Mouse (Mus musculus) kidney, postnatal 0 days (tissue): ENCODE results near the gene Herc2. TPM values are rescaled to one million over a fixed set of nuclear protein-coding genes. Genes with fewer than 3 reads are reported as not detected.

Experiments
- ATAC-seq: fragments of 200-750 bp; cut with Nextera tagmentation; replicated peaks from 2 replicates; pipeline ENCODE4 v1.8.0; 2017; ENCODE audit warnings: low read depth, moderate number of reproducible peaks, moderate TSS enrichment, moderate library complexity; ENCODE audit not compliant: low FRiP score
- DNase-seq: peaks from one replicate; pipeline ENCODE4 v3.0.0-alpha.2; 2016; ENCODE audit warnings: low spot score
- H3K27ac ChIP-seq: fragments of 300-500 bp; sonication (generic); 2 replicates; pipeline ENCODE4 v1.5.1; 2014; ENCODE audit warnings: mild to moderate bottlenecking
- H3K27me3 ChIP-seq: fragments of 300-500 bp; sonication (generic); 2 replicates; pipeline ENCODE4 v1.6.1; 2014; ENCODE audit warnings: low read length, mixed read lengths; ENCODE audit not compliant: insufficient read depth
- H3K36me3 ChIP-seq: fragments of 300-500 bp; sonication (generic); 2 replicates; pipeline ENCODE4 v1.6.1; 2014; ENCODE audit warnings: low read length, mixed read lengths; ENCODE audit not compliant: insufficient read depth
- H3K4me1 ChIP-seq: fragments of 300-500 bp; sonication (generic); replicated peaks from 2 replicates; pipeline ENCODE4 v1.6.1; 2014; ENCODE audit warnings: antibody characterized with exemption, low read length, mixed read lengths; ENCODE audit not compliant: insufficient read depth
- H3K4me2 ChIP-seq: fragments of 300-500 bp; sonication (generic); 2 replicates; pipeline ENCODE4 v1.6.1; 2014; ENCODE audit warnings: mild to moderate bottlenecking, low read length, moderate library complexity, mixed read lengths
- H3K4me3 ChIP-seq: fragments of 300-500 bp; sonication (generic); replicated peaks from 2 replicates; pipeline ENCODE4 v1.5.1; 2014; ENCODE audit warnings: low read depth, low read length
- H3K9ac ChIP-seq: fragments of 300-500 bp; sonication (generic); 2 replicates; pipeline ENCODE4 v1.6.1; 2014; ENCODE audit warnings: low read depth, low read length
- H3K9me3 ChIP-seq: fragments of 300-500 bp; sonication (generic); replicated peaks from 2 replicates; pipeline ENCODE4 v1.6.1; 2016; ENCODE audit warnings: low read length, inconsistent platforms, mixed read lengths
- CTCF ChIP-seq: IDR thresholded peaks from 2 replicates; pipeline ENCODE4 v1.5.1; 2016; ENCODE audit warnings: antibody characterized with exemption, low read depth, mild to moderate bottlenecking, moderate library complexity
- WGBS: fragments of 180-500 bp; shearing (Covaris S2); extraction: QIAGEN DNeasy Blood & Tissue Kit; methylation state at CpG from one replicate; pipeline ENCODE4 v1.1.7; 2014; 5-methylcytosine and 5-hydroxymethylcytosine counted together
- polyA plus RNA-seq: library from polyadenylated mRNA; unstranded; fragments of >200 nt; fragmentation: Nextera tagmentation; extraction: Ambion mirVana; gene quantifications from 2 replicates; pipeline ENCODE4 v1.2.1, GENCODE M21; 2015

The Herc2 gene
- polyA plus RNA-seq, 1 experiment from 2014 or later, result 15.6 TPM

DNA sequence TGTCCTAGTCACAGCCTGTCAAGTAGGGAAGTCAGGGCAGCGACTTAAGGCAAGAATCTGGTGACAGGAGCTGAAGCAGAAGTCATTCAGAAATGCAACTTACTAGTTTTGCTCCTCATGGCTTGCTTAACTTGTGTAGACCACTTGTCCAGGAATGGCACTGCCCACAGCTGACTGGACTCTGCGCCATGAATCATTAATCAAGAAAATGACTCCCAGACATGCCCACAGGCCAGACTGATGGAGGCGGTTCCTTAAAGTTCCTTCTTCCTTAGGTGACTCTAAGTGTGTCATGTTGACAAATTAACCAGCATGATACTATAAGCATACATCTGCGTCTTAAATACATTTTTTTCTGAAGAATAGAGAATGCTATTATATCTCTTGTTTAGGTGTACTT, 113.3 kb downstream of the Herc2 start:
- WGBS, result 73% methylated on average over 4 of the region's 4 CpGs
- ATAC-seq (no peak), DNase-seq (no peak)
- H3K4me2 ChIP-seq, result no peak overlapping the region
- no peak overlapping the region for H3K9ac ChIP-seq
- H3K4me3 ChIP-seq, result no peak overlapping the region
- no peaks in the 10 kb centered on the region for H3K27me3 ChIP-seq
- no peak overlapping the region for H3K27ac ChIP-seq
- H3K9me3 ChIP-seq, result no peaks in the 10 kb centered on the region
- TF ChIP-seq CTCF, result no peak
- H3K36me3 ChIP-seq, result peaks cover 24% of the 10 kb centered on the region; the same call in 1 of the 2 replicates
- no peaks in the 10 kb centered on the region for H3K4me1 ChIP-seq

DNA sequence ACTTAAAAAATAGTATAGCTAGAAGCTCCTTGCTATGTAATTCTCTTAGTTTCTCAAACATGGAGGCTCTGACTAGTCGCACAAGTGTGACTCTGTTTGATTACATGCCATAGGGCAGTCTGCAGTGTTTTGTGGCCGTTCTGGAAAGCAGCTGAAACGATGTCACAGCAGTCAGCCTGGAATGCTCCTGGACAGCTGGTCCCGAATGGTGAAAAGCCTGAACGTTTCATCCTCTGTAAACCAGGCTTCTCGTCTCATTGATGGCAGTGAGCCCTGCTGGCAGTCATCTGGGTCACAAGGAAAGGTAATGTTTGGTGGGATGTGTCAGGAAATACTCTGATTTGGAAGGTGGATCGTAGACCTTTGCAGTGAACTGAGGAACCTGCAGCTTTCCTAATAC, 118.7 kb downstream of the Herc2 start:
- ATAC-seq (no peak), DNase-seq (no peak)
- 71% methylated on average over 7 of the region's 7 CpGs for WGBS

DNA sequence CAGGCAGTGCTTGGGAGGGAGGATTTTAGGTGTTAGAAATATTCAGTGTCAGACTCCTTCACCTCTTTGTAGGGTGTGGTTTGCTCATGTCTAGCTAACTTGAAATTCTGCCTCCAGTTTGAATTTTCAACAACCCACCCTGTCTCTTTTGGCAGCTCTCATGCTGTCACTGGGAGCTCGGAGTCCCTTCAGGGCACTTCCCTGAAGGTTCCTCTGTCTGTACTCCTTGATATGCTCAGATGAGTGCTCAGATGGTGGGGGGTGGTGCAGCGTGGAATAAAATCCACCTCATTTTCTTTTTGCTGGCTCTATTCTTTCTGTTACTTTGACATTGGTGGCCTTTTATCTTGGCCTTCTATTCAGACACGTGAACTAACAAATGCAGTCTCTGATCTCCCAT, 127.4 kb downstream of the Herc2 start:
- no peak for TF ChIP-seq CTCF
- Histone ChIP-seq H3K4me1 (no peaks in the 10 kb centered on the region), H3K4me3 (no peak overlapping the region), H3K9ac (no peak overlapping the region), H3K27me3 (no peaks in the 10 kb centered on the region), H3K9me3 (no peaks in the 10 kb centered on the region), H3K27ac (no peak overlapping the region), H3K4me2 (no peak overlapping the region), H3K36me3 (0 out of 2 replicates have a peak, but pooled peaks cover 6% of the 10 kb centered on the region)
- 85% methylated on average over 3 of the region's 3 CpGs for WGBS
- DNase-seq (no peak), ATAC-seq (no peak)

More for the DNA sequence above, 118.7 kb downstream of the Herc2 start:
- no peaks in the 10 kb centered on the region for H3K9me3 ChIP-seq
- H3K4me1 ChIP-seq, result no peaks in the 10 kb centered on the region
- no peak overlapping the region for H3K4me2 ChIP-seq
- no peaks in the 10 kb centered on the region for H3K27me3 ChIP-seq
- no peak overlapping the region for H3K4me3 ChIP-seq
- H3K36me3 ChIP-seq, result 0 out of 2 replicates have a peak, but pooled peaks cover 8% of the 10 kb centered on the region
- H3K9ac ChIP-seq, result no peak overlapping the region
- no peak for TF ChIP-seq CTCF
- H3K27ac ChIP-seq, result no peak overlapping the region

DNA sequence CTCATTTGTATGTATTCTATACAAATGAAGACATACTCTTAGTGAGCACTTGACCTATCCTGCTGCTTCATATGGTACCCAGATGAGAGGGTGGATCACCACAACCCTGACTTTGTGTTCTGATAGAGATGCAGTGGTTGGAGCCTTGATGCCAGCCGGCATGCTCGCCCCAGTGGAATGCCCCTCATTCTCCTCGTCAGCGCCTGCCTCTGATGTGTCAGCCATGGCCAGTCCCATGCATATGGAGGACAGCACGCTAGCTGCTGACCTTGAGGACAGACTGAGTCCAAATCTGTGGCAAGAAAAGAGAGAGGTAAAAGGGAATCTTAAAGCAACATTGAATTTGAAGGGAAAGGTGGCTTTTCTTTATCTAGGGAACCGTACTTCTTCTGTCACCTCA, 141.0 kb downstream of the Herc2 start:
- WGBS, result 96% methylated on average over 6 of the region's 6 CpGs

DNA sequence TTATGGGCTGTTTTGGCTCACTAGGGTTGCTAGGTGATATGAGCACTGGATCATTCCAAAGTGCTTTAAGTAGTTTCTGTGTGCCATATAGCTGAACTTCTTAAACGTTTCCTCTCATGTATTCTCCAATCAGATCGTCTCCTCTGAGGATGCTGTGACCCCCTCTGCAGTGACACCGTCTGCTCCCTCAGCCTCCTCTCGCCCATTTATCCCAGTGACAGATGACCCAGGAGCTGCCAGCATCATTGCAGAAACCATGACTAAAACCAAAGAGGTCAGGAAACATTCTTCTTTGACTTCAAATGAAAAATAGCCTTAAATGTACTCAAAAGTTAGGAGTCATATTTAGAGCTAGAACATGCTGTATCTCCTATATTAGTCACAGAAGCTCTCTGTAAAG, 141.7 kb downstream of the Herc2 start:
- no peak for TF ChIP-seq CTCF

More for the DNA sequence above, 141.0 kb downstream of the Herc2 start:
- no peak for TF ChIP-seq CTCF
- H3K27ac ChIP-seq, result no peak overlapping the region
- no peak overlapping the region for H3K4me2 ChIP-seq
- H3K4me1 ChIP-seq, result no peaks in the 10 kb centered on the region
- no peaks in the 10 kb centered on the region for H3K9me3 ChIP-seq
- DNase-seq, result no peak
- H3K27me3 ChIP-seq, result no peaks in the 10 kb centered on the region
- H3K36me3 ChIP-seq, result peaks cover 46% of the 10 kb centered on the region
- H3K4me3 ChIP-seq, result no peak overlapping the region
- no peak overlapping the region for H3K9ac ChIP-seq
- ATAC-seq, result no peak

DNA sequence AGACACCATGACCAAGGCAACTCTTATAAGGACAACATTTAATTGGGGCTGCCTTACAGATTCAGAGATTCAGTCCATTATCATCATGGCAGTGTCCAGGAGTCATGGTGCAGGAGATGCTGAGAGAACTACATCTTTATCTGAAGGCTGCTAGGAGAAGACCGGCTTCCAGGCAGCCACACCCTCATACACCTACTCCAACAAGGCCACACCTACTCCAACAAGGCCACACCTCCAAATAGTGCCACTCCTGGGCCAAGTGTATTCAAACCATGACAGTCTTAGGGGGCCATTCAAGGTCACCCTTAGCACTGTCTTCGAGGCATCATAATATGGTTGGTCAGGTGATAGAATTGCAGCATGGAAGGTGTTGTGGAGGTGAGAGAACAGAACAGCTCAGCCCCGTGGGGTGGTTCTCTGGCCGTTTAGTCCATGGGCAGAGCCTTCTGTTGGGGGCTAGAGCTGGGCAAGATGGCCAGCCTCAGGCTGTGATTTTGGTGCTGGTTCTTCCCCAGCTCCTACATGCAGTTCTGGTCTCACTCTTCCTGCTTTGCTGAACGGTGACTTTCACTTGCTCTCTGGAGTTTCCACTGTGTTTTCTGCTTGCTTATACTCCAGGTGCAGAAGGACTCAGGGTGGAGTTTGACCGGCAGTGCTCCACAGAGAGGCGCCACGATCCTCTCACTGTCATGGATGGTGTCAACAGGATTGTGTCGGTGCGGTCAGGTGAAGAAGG, 151.7 kb downstream of the Herc2 start:
- peaks cover 47% of the 10 kb centered on the region for H3K36me3 ChIP-seq
- no peak overlapping the region for H3K4me2 ChIP-seq
- H3K27me3 ChIP-seq, result no peaks in the 10 kb centered on the region
- H3K9me3 ChIP-seq, result no peaks in the 10 kb centered on the region
- 92% methylated on average over 10 of the region's 10 CpGs for whole genome bisulfite sequencing
- H3K27ac ChIP-seq, result no peak overlapping the region
- no peak for TF ChIP-seq CTCF
- H3K4me1 ChIP-seq, result no peaks in the 10 kb centered on the region
- ATAC-seq, result no peak
- no peak for DNase-seq
- no peak overlapping the region for H3K9ac ChIP-seq
- no peak overlapping the region for H3K4me3 ChIP-seq

More for the DNA sequence above, 141.7 kb downstream of the Herc2 start:
- no peaks in the 10 kb centered on the region for H3K9me3 ChIP-seq
- no peak overlapping the region for H3K27ac ChIP-seq
- H3K9ac ChIP-seq, result no peak overlapping the region
- ATAC-seq (no peak), DNase-seq (no peak)
- H3K27me3 ChIP-seq, result no peaks in the 10 kb centered on the region
- H3K4me1 ChIP-seq, result no peaks in the 10 kb centered on the region
- H3K4me2 ChIP-seq, result no peak overlapping the region
- WGBS, result 72% methylated on average over 4 of the region's 4 CpGs
- H3K36me3 ChIP-seq, result peaks cover 45% of the 10 kb centered on the region
- no peak overlapping the region for H3K4me3 ChIP-seq

DNA sequence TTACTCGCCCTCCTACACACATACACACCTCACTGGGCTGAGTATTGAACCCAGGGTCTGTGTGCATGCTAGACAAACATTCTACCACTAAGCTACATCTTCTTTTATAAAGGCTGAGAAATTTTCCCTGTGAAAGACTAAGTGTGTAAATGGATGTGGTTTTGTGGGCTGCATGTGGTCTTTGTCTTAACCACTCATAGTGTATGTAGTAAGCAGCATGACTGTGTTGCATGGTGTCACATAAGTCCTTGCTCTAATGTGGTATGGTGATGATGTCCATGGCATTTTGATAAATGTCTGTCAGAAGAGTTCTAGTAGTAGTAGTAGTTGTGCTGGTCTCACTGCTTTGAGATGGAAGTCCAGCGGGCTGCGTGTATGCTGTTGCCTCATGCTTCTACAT, 152.8 kb downstream of the Herc2 start:
- peaks cover 45% of the 10 kb centered on the region for H3K36me3 ChIP-seq
- no peak for TF ChIP-seq CTCF

More for the DNA sequence above, 152.8 kb downstream of the Herc2 start:
- WGBS, result 96% methylated on average over 3 of the region's 3 CpGs
- no peak for DNase-seq
- H3K27ac ChIP-seq, result no peak overlapping the region
- H3K4me3 ChIP-seq, result no peak overlapping the region
- H3K9ac ChIP-seq, result no peak overlapping the region
- H3K4me1 ChIP-seq, result no peaks in the 10 kb centered on the region
- no peak for ATAC-seq
- no peaks in the 10 kb centered on the region for H3K9me3 ChIP-seq
- no peaks in the 10 kb centered on the region for H3K27me3 ChIP-seq
- H3K4me2 ChIP-seq, result no peak overlapping the region
